Mouse (Mus musculus) limb, embryonic 10.5 days (tissue): ENCODE measurements at regions not wholly inside any gene's neighbourhood (a gene's known extent, or its start where the extent isn't known, plus 50 kb on each side); places are given as distances from the start of the nearest gene placed in this dataset.
A peak's percentile ranks its signal among the peaks of the same experiment; 100 is the strongest.

Source experiments
- DNase-seq: peaks from one replicate; pipeline ENCODE4 v3.0.0-alpha.2; 2017; ENCODE audit warnings: low spot score
- H3K27ac ChIP-seq: fragments of 300-500 bp; sonication (generic); 2 replicates; pipeline ENCODE4 v1.5.1; 2016; ENCODE audit warnings: mild to moderate bottlenecking
- H3K27me3 ChIP-seq: fragments of 300-500 bp; sonication (generic); 2 replicates; pipeline ENCODE4 v1.6.1; 2016; ENCODE audit warnings: low read depth, mild to moderate bottlenecking; ENCODE audit not compliant: poor library complexity, severe bottlenecking
- H3K36me3 ChIP-seq: fragments of 300-500 bp; sonication (generic); 2 replicates; pipeline ENCODE4 v1.6.1; 2016; ENCODE audit warnings: mild to moderate bottlenecking, moderate library complexity
- H3K4me1 ChIP-seq: fragments of 300-500 bp; sonication (generic); 2 replicates; pipeline ENCODE4 v1.6.1; 2016
- H3K4me3 ChIP-seq: fragments of 300-500 bp; sonication (generic); 2 replicates; pipeline ENCODE4 v1.5.1; 2016; ENCODE audit warnings: mild to moderate bottlenecking, moderate library complexity
- H3K9me3 ChIP-seq: fragments of 300-500 bp; sonication (generic); replicated peaks from 2 replicates; pipeline ENCODE4 v1.6.1; 2016; ENCODE audit warnings: mild to moderate bottlenecking
- WGBS: fragments of 180-500 bp; shearing (Covaris S2); methylation state at CpG from one replicate; pipeline ENCODE4 v1.1.7; 2016; 5-methylcytosine and 5-hydroxymethylcytosine counted together

GRCm38 (mm10) chr1:78050231-78050630 is 146.7 kb downstream of the Pax3 start:
- WGBS = 81% methylated on average over 3 of the region's 3 CpGs
- Histone ChIP-seq H3K9me3 (no peaks in the 10 kb centered on the region), H3K27ac (no peak overlapping the region), H3K4me3 (no peak overlapping the region), H3K27me3 (no peaks in the 10 kb centered on the region), H3K4me1 (no peaks in the 10 kb centered on the region), H3K36me3 (no peaks in the 10 kb centered on the region)
- no peak for DNase-seq

GRCm38 (mm10) chr1:78032336-78032735 is 164.6 kb downstream of the Pax3 start:
- DNase-seq = no peak
- no peak overlapping the region for H3K4me3 ChIP-seq
- H3K27me3 ChIP-seq = peaks cover 30% of the 10 kb centered on the region; the same call in 1 of the 2 replicates
- no peak overlapping the region for H3K27ac ChIP-seq
- WGBS = 86% methylated on average over 2 of the region's 2 CpGs
- no peaks in the 10 kb centered on the region for H3K4me1 ChIP-seq
- H3K36me3 ChIP-seq = no peaks in the 10 kb centered on the region
- H3K9me3 ChIP-seq = no peaks in the 10 kb centered on the region

GRCm38 (mm10) chr1:78021766-78022165 is 175.2 kb downstream of the Pax3 start:
- Histone ChIP-seq H3K4me3 (no peak overlapping the region), H3K27ac (no peak overlapping the region), H3K9me3 (no peaks in the 10 kb centered on the region), H3K27me3 (peaks cover 91% of the 10 kb centered on the region), H3K4me1 (peaks cover 21% of the 10 kb centered on the region), H3K36me3 (no peaks in the 10 kb centered on the region)
- 18% methylated on average over 6 of the region's 6 CpGs for WGBS
- peak; percentile 32 for DNase-seq

GRCm38 (mm10) chr1:78021014-78021413 is 175.9 kb downstream of the Pax3 start:
- H3K27ac ChIP-seq = no peak overlapping the region
- 73% methylated on average over 6 of the region's 6 CpGs for WGBS
- no peak overlapping the region for H3K4me3 ChIP-seq
- H3K36me3 ChIP-seq = no peaks in the 10 kb centered on the region
- H3K4me1 ChIP-seq = peaks cover 21% of the 10 kb centered on the region
- no peak for DNase-seq
- H3K9me3 ChIP-seq = no peaks in the 10 kb centered on the region
- peaks cover 89% of the 10 kb centered on the region for H3K27me3 ChIP-seq

- no peak overlapping the region for H3K4me3 ChIP-seq
- no peak overlapping the region for H3K27ac ChIP-seq
- peaks cover 21% of the 10 kb centered on the region for H3K4me1 ChIP-seq
- no peaks in the 10 kb centered on the region for H3K9me3 ChIP-seq
- WGBS = 85% methylated on average over 6 of the region's 6 CpGs
- peaks cover 89% of the 10 kb centered on the region for H3K27me3 ChIP-seq
- H3K36me3 ChIP-seq = no peaks in the 10 kb centered on the region
- no peak for DNase-seq
Measured at GRCm38 (mm10) chr1:78017949-78018617, 178.9 kb downstream of the Pax3 start.

- no peak for DNase-seq
- peaks cover 12% of the 10 kb centered on the region for H3K4me1 ChIP-seq
- WGBS = 57% methylated on average over 18 of the region's 18 CpGs
- H3K4me3 ChIP-seq = no peak overlapping the region
- H3K36me3 ChIP-seq = no peaks in the 10 kb centered on the region
- no peaks in the 10 kb centered on the region for H3K9me3 ChIP-seq
- no peak overlapping the region for H3K27ac ChIP-seq
- H3K27me3 ChIP-seq = peaks cover 91% of the 10 kb centered on the region
Measured at GRCm38 (mm10) chr1:78016541-78017267, 180.2 kb downstream of the Pax3 start.

- 45% methylated on average over 3 of the region's 3 CpGs for WGBS
- H3K4me3 ChIP-seq = no peak overlapping the region
- no peaks in the 10 kb centered on the region for H3K36me3 ChIP-seq
- H3K27ac ChIP-seq = no peak overlapping the region
- H3K9me3 ChIP-seq = no peaks in the 10 kb centered on the region
- peaks cover 5% of the 10 kb centered on the region for H3K4me1 ChIP-seq
- DNase-seq = no peak
- H3K27me3 ChIP-seq = peaks cover 97% of the 10 kb centered on the region
Measured at GRCm38 (mm10) chr1:78015999-78016398, 180.9 kb downstream of the Pax3 start.

GRCm38 (mm10) chr1:78013396-78013795 is 183.5 kb downstream of the Pax3 start:
- Histone ChIP-seq H3K27ac (no peak overlapping the region), H3K4me1 (no peaks in the 10 kb centered on the region), H3K9me3 (no peaks in the 10 kb centered on the region), H3K4me3 (no peak overlapping the region), H3K36me3 (no peaks in the 10 kb centered on the region), H3K27me3 (peaks cover 94% of the 10 kb centered on the region)
- DNase-seq = no peak
- 69% methylated on average over 3 of the region's 3 CpGs for whole genome bisulfite sequencing

- H3K4me1 ChIP-seq = no peaks in the 10 kb centered on the region
- no peaks in the 10 kb centered on the region for H3K36me3 ChIP-seq
- H3K4me3 ChIP-seq = no peak overlapping the region
- H3K27me3 ChIP-seq = peaks cover 70% of the 10 kb centered on the region
- H3K9me3 ChIP-seq = no peaks in the 10 kb centered on the region
- H3K27ac ChIP-seq = no peak overlapping the region
- DNase-seq = peak; percentile 68
- WGBS = 42% methylated on average over 16 of the region's 16 CpGs
Measured at GRCm38 (mm10) chr1:78008811-78009410, 188.0 kb downstream of the Pax3 start.

GRCm38 (mm10) chr1:78004376-78004775 is 192.6 kb downstream of the Pax3 start:
- Histone ChIP-seq H3K9me3 (no peaks in the 10 kb centered on the region), H3K27me3 (peaks cover 26% of the 10 kb centered on the region), H3K36me3 (no peaks in the 10 kb centered on the region), H3K4me1 (peaks cover 3% of the 10 kb centered on the region; the same call in 1 of the 2 replicates), H3K4me3 (no peak overlapping the region), H3K27ac (no peak overlapping the region)
- no peak for DNase-seq
- WGBS = 92% methylated on average over 3 of the region's 3 CpGs

- Histone ChIP-seq H3K36me3 (no peaks in the 10 kb centered on the region), H3K9me3 (no peaks in the 10 kb centered on the region), H3K4me1 (peaks cover 3% of the 10 kb centered on the region; the same call in 1 of the 2 replicates), H3K27ac (no peak overlapping the region), H3K4me3 (no peak overlapping the region), H3K27me3 (no peaks in the 10 kb centered on the region)
- WGBS = 92% methylated on average over 3 of the region's 3 CpGs
- no peak for DNase-seq
Measured at GRCm38 (mm10) chr1:77998727-77999126, 198.2 kb downstream of the Pax3 start.

GRCm38 (mm10) chr1:77981528-77981927 is 215.4 kb downstream of the Pax3 start:
- Histone ChIP-seq H3K36me3 (no peaks in the 10 kb centered on the region), H3K9me3 (no peaks in the 10 kb centered on the region), H3K27me3 (peaks cover 69% of the 10 kb centered on the region), H3K4me3 (no peak overlapping the region), H3K4me1 (no peaks in the 10 kb centered on the region), H3K27ac (no peak overlapping the region)
- no peak for DNase-seq
- WGBS = 80% methylated on average over 4 of the region's 4 CpGs

- Histone ChIP-seq H3K27ac (no peak overlapping the region), H3K36me3 (no peaks in the 10 kb centered on the region), H3K9me3 (no peaks in the 10 kb centered on the region), H3K4me1 (0 out of 2 replicates have a peak, but pooled peaks cover 3% of the 10 kb centered on the region), H3K4me3 (no peak overlapping the region), H3K27me3 (peaks cover 87% of the 10 kb centered on the region)
- 5% methylated on average over 7 of the region's 7 CpGs for WGBS
- peak; percentile 82 for DNase-seq
Measured at GRCm38 (mm10) chr1:77978696-77979095, 218.2 kb downstream of the Pax3 start.
